Mouse (Mus musculus): ENCODE measurements around the gene Pdx1. TPM values are rescaled to one million over a fixed set of nuclear protein-coding genes. Genes with fewer than 3 reads are reported as not detected.
A peak's percentile ranks its signal among the peaks of the same experiment; 100 is the strongest.

Pdx1 gene
- not detected in 2 replicates for polyA plus RNA-seq (2014; fragmentation: Nextera tagmentation; extraction: Ambion mirVana)

DNA sequence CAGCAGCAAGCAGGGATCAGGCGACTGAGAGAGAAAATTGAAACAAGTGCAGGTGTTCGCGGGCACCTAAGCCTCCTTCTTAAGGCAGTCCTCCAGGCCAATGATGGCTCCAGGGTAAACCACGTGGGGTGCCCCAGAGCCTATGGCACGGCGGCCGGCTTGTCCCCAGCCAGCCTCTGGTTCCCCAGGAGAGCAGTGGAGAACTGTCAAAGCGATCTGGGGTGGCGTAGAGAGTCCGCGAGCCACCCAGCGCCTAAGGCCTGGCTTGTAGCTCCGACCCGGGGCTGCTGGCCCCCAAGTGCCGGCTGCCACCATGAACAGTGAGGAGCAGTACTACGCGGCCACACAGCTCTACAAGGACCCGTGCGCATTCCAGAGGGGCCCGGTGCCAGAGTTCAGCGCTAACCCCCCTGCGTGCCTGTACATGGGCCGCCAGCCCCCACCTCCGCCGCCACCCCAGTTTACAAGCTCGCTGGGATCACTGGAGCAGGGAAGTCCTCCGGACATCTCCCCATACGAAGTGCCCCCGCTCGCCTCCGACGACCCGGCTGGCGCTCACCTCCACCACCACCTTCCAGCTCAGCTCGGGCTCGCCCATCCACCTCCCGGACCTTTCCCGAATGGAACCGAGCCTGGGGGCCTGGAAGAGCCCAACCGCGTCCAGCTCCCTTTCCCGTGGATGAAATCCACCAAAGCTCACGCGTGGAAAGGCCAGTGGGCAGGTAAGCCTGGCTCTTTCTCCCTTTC lies at the start of gene Pdx1:
Gene Pdx1 (plus strand): TSS at position 34 of the 747 bp plus-strand sequence.
- Histone ChIP-seq H3K27ac (replicated peaks; ENCODE audit: low read depth, low read length) (no peak within 1 kb of the TSS), H3K4me3 (ENCODE audit: low read depth, low read length) (no peak within 1 kb of the TSS), H3K9ac (replicated peaks; ENCODE audit: low read length) (no peak within 1 kb of the TSS), H3K27me3 (ENCODE audit: control insufficient read depth, insufficient read depth, low read length) (peaks cover 80% of the 10 kb centered on the region), H3K4me1 (ENCODE audit: control insufficient read depth, insufficient read depth, low read length) (no peaks in the 10 kb centered on the region), H3K4me2 (ENCODE audit: low read depth, low read length) (no peak within 1 kb of the TSS), H3K9me3 (replicated peaks; ENCODE audit: control insufficient read depth, low read length) (no peaks in the 10 kb centered on the region), H3K36me3 (replicated peaks; ENCODE audit: control insufficient read depth, insufficient read depth, low read depth, low read length) (no peaks in the 10 kb centered on the region)
- DNase-seq (ENCODE audit: low spot score): no peak
- ATAC-seq (replicated peaks; ENCODE audit: insufficient number of reproducible peaks, low FRiP score, low TSS enrichment, low read depth): peak; percentile 59; the same call in 1 of the 2 replicates
- under 1% methylated on average over 44 of the region's 44 CpGs for WGBS

DNA sequence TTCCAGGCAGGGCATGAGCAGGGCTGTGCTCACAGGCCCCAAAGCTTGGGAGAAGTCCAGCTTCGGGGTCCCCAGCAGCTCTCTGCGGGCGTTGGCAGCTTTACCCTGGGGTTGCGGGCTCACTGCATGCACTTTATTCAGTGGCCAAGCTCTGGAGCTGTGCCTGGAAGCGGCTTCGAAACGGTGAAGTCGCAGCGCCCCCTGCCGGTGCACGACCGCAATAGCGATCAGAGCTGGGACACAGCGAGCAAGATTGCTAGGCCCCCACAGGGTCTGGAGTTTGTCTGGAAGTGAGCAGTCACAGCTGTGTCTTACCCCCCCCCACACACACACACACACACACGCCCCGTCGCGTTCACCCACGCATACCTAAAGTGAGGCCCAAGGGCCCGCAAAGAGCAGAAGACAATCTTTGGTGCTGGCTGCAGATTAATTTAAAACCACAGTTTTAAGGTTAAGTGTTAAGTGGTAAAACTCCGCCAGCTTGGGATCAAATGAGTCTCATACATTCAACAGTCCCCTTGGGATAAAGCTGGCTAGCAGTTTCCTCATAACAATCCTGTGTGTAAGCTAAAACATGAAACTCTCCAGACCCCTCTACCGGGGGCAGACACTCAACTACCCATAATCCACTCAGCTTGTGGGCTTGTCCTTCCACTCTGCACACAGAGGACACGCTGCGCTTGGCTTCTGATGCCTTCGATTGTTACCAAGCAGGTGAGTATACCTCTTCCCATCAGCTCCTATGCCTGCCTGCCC lies 42.2 kb upstream of the Pdx1 start:
- H3K4me3 ChIP-seq (ENCODE audit: low read depth, low read length): no peak overlapping the region

DNA sequence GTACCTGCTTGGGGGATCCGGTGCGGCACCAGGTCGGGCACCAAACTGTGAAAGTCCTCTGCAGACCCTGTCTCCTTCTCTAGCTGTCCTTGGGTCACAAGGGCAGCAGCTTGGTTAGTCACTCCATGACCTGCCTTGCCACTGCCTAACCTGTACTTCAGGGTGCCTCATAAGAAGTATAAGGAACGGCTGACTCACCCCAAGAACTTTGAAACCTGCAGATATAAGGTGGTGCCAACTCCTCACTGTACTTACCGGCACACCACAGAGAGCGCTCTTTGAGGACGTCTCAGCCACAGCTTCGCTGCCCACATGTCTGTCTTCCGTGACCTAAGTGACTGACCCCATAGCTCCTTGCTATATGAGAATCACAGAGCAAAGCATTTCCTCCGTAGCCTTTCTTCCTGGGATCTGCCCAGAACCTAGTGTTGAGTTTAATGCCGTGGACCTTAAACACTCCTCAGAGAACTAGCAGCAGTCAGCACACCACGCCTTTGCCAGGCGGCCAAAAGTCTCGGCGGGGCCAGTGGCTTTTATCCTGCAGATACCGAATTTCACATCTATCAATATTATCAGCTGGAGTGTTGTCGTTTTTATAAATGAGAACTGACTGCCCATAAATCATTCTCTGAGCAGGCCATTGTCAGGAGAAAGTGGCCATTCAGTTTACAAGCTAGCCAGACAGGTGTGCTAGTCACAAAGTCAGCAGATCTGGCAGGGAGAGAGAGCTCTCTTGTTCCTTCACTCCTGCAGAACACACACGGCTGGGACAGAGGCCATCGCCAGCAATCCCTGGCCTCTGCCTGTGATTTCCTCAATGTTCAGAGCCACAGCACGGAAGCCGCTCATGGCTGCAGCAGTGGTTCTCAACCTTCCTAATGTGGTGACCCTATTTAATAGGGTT lies 34.1 kb upstream of the Pdx1 start:
- H3K4me1 ChIP-seq (ENCODE audit: control insufficient read depth, insufficient read depth, low read length): no peaks in the 10 kb centered on the region
- ATAC-seq (replicated peaks; ENCODE audit: insufficient number of reproducible peaks, low FRiP score, low TSS enrichment, low read depth) (no peak), DNase-seq (ENCODE audit: low spot score) (no peak)
- no peaks in the 10 kb centered on the region for H3K27me3 ChIP-seq (ENCODE audit: control insufficient read depth, insufficient read depth, low read length)
- 77% methylated on average over 21 of the region's 21 CpGs for WGBS
- no peak overlapping the region for H3K4me3 ChIP-seq (ENCODE audit: low read depth, low read length)
- H3K27ac ChIP-seq (replicated peaks; ENCODE audit: low read depth, low read length): no peak overlapping the region
- H3K9ac ChIP-seq (replicated peaks; ENCODE audit: low read length): no peak overlapping the region
- no peak overlapping the region for H3K4me2 ChIP-seq (ENCODE audit: low read depth, low read length)
- H3K36me3 ChIP-seq (replicated peaks; ENCODE audit: control insufficient read depth, insufficient read depth, low read depth, low read length): no peaks in the 10 kb centered on the region
- no peaks in the 10 kb centered on the region for H3K9me3 ChIP-seq (replicated peaks; ENCODE audit: control insufficient read depth, low read length)

More for the DNA sequence above, 42.2 kb upstream of the Pdx1 start:
- H3K4me1 ChIP-seq (ENCODE audit: control insufficient read depth, insufficient read depth, low read length): no peaks in the 10 kb centered on the region
- H3K4me2 ChIP-seq (ENCODE audit: low read depth, low read length): no peak overlapping the region; the same call in 1 of the 2 replicates
- no peak overlapping the region for H3K27ac ChIP-seq (replicated peaks; ENCODE audit: low read depth, low read length)
- no peak overlapping the region for H3K9ac ChIP-seq (replicated peaks; ENCODE audit: low read length)
- H3K27me3 ChIP-seq (ENCODE audit: control insufficient read depth, insufficient read depth, low read length): peaks cover 39% of the 10 kb centered on the region
- H3K36me3 ChIP-seq (replicated peaks; ENCODE audit: control insufficient read depth, insufficient read depth, low read depth, low read length): no peaks in the 10 kb centered on the region
- H3K9me3 ChIP-seq (replicated peaks; ENCODE audit: control insufficient read depth, low read length): no peaks in the 10 kb centered on the region
- 15% methylated on average over 25 of the region's 25 CpGs for WGBS
- DNase-seq (ENCODE audit: low spot score): peak; percentile 89
- ATAC-seq (replicated peaks; ENCODE audit: insufficient number of reproducible peaks, low FRiP score, low TSS enrichment, low read depth): peak; percentile 69

DNA sequence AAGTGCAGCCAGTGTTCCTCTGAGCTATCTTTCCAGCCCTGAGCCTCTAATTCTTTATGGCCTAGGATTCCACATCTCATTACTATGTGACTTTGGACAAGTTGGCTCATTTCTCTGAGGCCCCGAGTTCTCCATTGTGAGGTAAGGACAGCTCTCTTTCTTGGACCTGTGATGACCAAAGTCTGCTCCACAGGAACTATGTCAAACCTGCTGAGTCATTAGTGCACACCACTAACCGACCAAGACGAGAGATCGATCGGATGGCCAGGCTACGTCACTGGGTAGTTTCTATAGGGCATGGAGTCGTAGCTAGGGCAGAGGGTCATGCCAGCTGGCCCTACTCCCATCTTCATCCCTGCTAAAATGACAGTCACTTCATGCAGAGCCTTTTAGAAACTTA lies 25.9 kb upstream of the Pdx1 start:
- Histone ChIP-seq H3K4me3 (ENCODE audit: low read depth, low read length) (no peak overlapping the region), H3K27me3 (ENCODE audit: control insufficient read depth, insufficient read depth, low read length) (no peaks in the 10 kb centered on the region; the same call in 1 of the 2 replicates), H3K27ac (replicated peaks; ENCODE audit: low read depth, low read length) (no peak overlapping the region), H3K4me1 (ENCODE audit: control insufficient read depth, insufficient read depth, low read length) (no peaks in the 10 kb centered on the region), H3K4me2 (ENCODE audit: low read depth, low read length) (no peak overlapping the region), H3K9ac (replicated peaks; ENCODE audit: low read length) (no peak overlapping the region), H3K36me3 (replicated peaks; ENCODE audit: control insufficient read depth, insufficient read depth, low read depth, low read length) (no peaks in the 10 kb centered on the region), H3K9me3 (replicated peaks; ENCODE audit: control insufficient read depth, low read length) (no peaks in the 10 kb centered on the region)
- ATAC-seq (replicated peaks; ENCODE audit: insufficient number of reproducible peaks, low FRiP score, low TSS enrichment, low read depth) (no peak), DNase-seq (ENCODE audit: low spot score) (no peak)
- WGBS: 83% methylated on average over 7 of the region's 7 CpGs

DNA sequence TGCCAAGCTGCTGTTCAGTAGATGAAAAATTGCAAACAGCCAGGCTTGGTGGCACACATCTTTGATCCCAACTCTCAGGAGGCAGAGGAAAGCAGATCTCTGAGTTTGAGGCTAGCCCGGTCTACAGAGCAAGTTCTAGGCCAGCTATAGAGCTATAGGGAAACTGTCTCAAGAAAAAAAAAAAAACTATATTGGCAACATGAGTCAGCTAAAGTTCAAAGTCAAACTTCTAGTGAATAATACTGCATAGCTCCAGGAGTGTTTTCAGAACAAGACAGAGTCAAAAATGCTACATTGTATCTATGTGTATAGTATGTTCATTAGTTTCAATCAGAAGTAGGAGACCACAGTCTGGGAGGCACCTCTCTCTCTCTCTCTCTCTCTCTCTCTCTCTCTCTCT lies 9.6 kb upstream of the Pdx1 start:
- Histone ChIP-seq H3K27ac (replicated peaks; ENCODE audit: low read depth, low read length) (no peak overlapping the region), H3K9ac (replicated peaks; ENCODE audit: low read length) (no peak overlapping the region), H3K36me3 (replicated peaks; ENCODE audit: control insufficient read depth, insufficient read depth, low read depth, low read length) (no peaks in the 10 kb centered on the region), H3K4me3 (ENCODE audit: low read depth, low read length) (no peak overlapping the region), H3K9me3 (replicated peaks; ENCODE audit: control insufficient read depth, low read length) (no peaks in the 10 kb centered on the region), H3K27me3 (ENCODE audit: control insufficient read depth, insufficient read depth, low read length) (peaks cover under 1% of the 10 kb centered on the region; the same call in 1 of the 2 replicates), H3K4me2 (ENCODE audit: low read depth, low read length) (no peak overlapping the region), H3K4me1 (ENCODE audit: control insufficient read depth, insufficient read depth, low read length) (no peaks in the 10 kb centered on the region)
- DNase-seq (ENCODE audit: low spot score) (no peak), ATAC-seq (replicated peaks; ENCODE audit: insufficient number of reproducible peaks, low FRiP score, low TSS enrichment, low read depth) (no peak)
- 100% methylated on average over 1 of the region's 1 CpGs for WGBS

- Histone ChIP-seq H3K9ac (replicated peaks; ENCODE audit: low read length) (no peak overlapping the region), H3K27ac (replicated peaks; ENCODE audit: low read depth, low read length) (no peak overlapping the region), H3K36me3 (replicated peaks; ENCODE audit: control insufficient read depth, insufficient read depth, low read depth, low read length) (no peaks in the 10 kb centered on the region), H3K9me3 (replicated peaks; ENCODE audit: control insufficient read depth, low read length) (no peaks in the 10 kb centered on the region), H3K4me2 (ENCODE audit: low read depth, low read length) (no peak overlapping the region), H3K4me1 (ENCODE audit: control insufficient read depth, insufficient read depth, low read length) (no peaks in the 10 kb centered on the region), H3K27me3 (ENCODE audit: control insufficient read depth, insufficient read depth, low read length) (peaks cover 4% of the 10 kb centered on the region), H3K4me3 (ENCODE audit: low read depth, low read length) (no peak overlapping the region)
- DNase-seq (ENCODE audit: low spot score) (no peak), ATAC-seq (replicated peaks; ENCODE audit: insufficient number of reproducible peaks, low FRiP score, low TSS enrichment, low read depth) (no peak)
- WGBS: 84% methylated on average over 4 of the region's 4 CpGs
Measured at GRCm38 (mm10) chr5:147260778-147261177, 9.0 kb upstream of the Pdx1 start.

- H3K4me3 ChIP-seq (ENCODE audit: low read depth, low read length): no peak overlapping the region
Measured at GRCm38 (mm10) chr5:147261899-147262541, 7.7 kb upstream of the Pdx1 start.

More at GRCm38 (mm10) chr5:147261899-147262541, 7.7 kb upstream of the Pdx1 start:
- 61% methylated on average over 11 of the region's 11 CpGs for WGBS
- H3K4me1 ChIP-seq (ENCODE audit: control insufficient read depth, insufficient read depth, low read length): no peaks in the 10 kb centered on the region
- no peak overlapping the region for H3K27ac ChIP-seq (replicated peaks; ENCODE audit: low read depth, low read length)
- peaks cover 16% of the 10 kb centered on the region for H3K27me3 ChIP-seq (ENCODE audit: control insufficient read depth, insufficient read depth, low read length)
- DNase-seq (ENCODE audit: low spot score) (no peak), ATAC-seq (replicated peaks; ENCODE audit: insufficient number of reproducible peaks, low FRiP score, low TSS enrichment, low read depth) (no peak)
- no peaks in the 10 kb centered on the region for H3K36me3 ChIP-seq (replicated peaks; ENCODE audit: control insufficient read depth, insufficient read depth, low read depth, low read length)
- H3K9ac ChIP-seq (replicated peaks; ENCODE audit: low read length): no peak overlapping the region
- no peaks in the 10 kb centered on the region for H3K9me3 ChIP-seq (replicated peaks; ENCODE audit: control insufficient read depth, low read length)
- no peak overlapping the region for H3K4me2 ChIP-seq (ENCODE audit: low read depth, low read length)

Measured in embryonic facial prominence, embryonic 11.5 days (tissue).